Mouse (Mus musculus): ENCODE results near the gene Cpt1a. TPM values are rescaled to one million over a fixed set of nuclear protein-coding genes. Genes with fewer than 3 reads are reported as not detected.

Cpt1a gene
- total RNA-seq, 2 experiments from 2014 or later: 80.3 to 87.5 TPM

DNA sequence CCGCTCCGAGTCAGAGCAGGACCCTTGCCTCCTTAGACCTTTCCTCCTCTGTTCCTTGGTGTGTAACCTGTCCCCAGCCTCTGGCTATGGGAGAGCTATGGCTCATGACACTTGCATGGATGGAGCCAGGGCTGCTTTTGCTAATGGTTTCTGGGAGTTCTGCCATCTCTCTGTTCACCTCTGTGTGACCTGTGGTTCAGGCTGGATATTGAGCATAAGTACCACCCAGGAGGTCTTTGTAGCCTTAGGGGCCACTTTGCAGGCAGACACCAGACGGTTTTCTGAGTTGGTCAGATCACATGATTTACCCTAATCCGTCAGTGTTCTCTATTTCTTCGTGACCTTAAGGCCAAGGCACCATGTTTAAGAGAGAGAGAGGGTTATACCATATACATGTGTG is 34.4 kb downstream of the Cpt1a start:
- DNase-seq: no peak
- intact Hi-C loops (cut with DNase I): no loop called here

DNA sequence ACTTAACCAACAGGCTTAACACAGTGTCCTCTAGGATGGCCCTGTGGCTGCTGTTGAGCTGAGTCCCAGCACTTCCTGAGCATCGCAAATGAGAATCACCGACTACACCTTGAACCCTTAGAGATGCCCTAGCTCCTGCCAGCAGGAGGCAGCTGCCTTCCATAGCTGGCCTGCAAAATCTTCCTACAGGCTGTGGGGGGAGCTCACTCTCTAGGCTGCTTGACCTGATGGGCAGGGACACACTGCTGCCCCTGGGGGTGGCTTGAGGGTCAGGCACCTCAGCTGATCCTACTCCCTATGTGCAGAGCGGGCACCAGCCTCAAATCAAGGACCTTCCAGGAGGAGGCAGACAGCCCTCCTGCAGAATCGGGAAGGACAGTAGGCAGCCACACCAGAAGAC is 35.5 kb downstream of the Cpt1a start:
- no peak for DNase-seq
- intact Hi-C loops (cut with DNase I): no loop called here

DNA sequence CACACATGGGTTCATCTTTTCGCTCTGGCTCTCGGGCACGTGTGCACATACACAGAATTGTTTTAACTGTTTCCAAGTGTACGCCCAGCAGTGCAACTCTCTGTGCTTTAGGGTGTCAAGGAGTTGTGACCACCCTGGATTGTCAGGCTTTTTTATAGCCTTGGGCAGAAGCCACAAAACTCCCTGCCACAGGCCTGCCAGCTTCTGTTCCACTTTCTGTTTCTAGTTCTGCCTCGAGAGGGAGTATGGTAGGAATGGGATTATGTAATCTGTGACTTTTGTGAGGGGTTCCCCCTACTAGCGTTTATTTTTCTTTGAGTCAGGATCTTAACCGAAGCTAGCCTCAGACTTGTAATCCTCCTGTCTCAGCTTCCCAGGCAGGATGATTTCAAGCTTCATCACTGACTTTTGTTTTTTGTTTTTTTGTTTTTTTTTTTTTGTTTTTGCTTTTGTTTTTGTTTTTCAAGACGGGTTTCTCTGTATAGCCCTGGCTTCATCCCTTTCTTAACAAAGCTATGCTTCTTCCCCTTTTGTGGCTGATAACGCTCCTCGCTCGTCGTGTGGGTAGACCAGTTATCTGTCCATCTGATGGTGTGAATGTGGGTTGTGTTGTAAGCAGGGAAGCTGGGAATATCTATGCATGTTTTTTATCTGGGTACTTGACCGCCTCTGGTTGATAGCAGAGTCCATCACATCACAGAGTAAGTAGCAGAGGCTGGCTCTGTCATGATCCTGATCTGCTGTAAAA is 37.9 kb downstream of the Cpt1a start:
- DNase-seq: no peak

DNA sequence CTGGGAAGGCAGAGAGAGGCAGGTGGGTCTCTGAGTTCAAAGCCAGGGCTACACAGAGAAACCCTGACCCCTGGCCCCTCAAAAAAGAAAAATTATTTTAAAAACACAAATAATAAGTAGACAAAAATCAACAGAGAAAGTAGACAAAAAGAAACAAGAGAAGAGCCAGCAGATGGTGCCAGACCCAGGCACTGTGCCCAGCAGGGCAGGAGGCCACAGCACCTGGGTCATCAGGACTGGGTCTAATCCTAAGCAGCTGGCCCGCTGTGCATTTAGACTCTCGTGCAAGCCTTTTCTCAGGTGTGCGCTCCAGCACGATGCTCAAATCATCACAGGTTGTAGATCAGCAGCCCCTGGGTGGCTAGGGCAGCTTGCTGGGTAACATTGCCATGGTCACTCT is 41.4 kb downstream of the Cpt1a start:
- intact Hi-C loops (cut with DNase I): no loop called here

More for the DNA sequence above, 37.9 kb downstream of the Cpt1a start:
- intact Hi-C loops (cut with DNase I): no loop called here

DNA sequence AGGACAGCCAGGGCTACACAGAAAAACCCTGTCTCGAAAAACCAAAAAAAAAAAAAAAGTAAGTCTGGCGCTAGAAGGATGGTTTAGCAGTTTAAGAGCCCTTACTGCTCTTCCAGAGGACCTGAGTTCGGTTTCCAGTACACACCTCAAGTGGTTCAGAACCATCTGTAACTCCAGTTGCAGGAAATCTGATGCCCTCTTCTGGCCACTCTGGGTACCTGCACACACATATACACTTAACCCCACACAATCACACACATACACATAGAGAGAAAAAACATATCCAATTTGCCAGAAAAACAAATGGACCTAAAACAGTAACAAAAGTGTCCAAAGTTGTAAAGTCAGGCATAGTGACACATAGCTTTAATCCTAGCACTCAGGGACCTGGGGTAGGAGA is 43.0 kb downstream of the Cpt1a start:
- intact Hi-C loops (cut with DNase I): no loop called here

More for the DNA sequence above, 41.4 kb downstream of the Cpt1a start:
- DNase-seq: no peak

DNA sequence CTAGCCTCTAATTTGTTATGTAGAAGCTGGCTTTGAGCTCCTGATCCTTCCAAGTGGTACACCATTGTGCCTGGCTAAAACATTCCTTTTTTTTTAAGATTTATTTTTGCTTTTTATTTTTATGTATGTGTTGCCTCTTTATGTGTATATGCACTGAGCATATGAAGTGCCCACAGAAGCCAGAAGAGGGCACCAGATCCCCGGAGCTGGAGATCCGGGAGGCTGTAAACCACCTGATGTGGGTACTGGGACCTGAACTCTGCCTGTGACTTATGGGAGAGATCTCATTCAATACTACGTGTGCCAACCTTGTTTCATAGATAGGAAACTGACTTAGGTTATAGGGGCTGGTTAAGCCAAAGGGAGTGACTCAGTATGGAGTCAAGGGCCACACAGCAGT is 46.1 kb downstream of the Cpt1a start:
- DNase-seq: no peak
- intact Hi-C loops (cut with DNase I): no loop called here

More for the DNA sequence above, 43.0 kb downstream of the Cpt1a start:
- DNase-seq: no peak

DNA sequence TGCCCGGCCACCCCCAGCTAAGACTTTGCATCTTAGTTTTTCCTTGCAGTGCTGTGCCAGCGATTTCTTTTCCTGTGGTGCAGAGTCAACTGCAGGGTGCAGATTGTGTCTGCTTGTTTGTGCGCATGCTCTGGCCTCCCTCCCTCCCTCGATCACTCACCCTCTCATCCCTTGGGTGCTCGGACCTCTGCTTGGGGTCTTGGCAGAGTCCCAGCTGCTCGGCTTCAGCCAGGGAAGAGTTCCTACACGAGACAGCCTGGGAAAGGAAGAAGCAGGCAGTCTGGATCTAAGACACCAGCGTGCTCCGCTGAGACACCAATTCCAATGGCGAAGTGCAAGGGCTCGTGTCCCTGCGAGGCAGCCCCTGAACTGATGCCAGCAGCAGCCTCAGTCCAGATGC is 51.2 kb downstream of the Cpt1a start:
- peak; percentile 55 to 56 for DNase-seq
- intact Hi-C loops (cut with DNase I): no loop called here

DNA sequence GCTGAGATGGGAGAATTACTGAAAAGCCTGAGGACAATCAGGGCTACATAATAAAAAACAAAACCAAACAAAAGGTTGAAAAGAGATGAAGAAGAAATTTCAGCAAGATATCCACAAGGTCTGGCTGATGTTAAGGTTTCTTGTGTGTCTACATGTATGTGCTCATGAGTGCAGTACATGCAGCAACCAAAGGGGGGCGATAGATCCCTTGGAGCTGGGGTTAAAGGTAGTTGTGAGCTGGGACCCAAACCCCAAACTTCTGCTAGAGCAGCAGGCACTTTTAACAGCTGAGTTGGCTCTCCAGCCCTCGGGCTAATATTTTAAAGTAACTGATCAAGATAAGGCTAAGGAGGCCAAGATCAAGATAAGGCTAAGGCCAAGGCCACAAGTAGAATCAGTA is 51.9 kb downstream of the Cpt1a start:
- intact Hi-C loops (cut with DNase I): no loop called here
- DNase-seq: no peak

DNA sequence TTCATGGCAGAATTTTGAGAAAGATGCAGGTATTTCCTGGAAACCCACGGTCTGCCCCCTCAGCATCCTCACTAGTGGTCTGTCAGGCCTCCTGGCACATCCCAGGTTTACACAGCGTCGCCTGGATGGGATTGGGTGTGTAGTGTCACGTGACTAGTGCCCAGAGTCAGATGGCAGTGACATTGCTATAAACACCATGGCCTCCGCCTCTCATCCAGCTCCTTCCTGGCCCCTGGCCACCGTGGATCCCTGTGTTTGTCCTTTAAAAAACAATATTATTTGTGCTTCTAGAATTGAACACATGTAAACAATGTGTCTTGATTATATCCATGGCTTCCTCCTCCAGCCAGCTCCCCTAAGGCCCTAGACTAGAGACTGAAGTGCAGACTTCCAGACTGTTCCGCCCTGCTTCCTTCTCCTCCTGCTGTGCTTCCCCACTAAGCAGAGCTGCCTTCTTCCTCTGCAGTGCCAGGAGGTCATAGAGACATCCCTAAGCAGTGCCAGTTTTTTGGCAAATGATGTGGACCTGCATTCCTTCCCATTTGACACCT is 53.9 kb downstream of the Cpt1a start:
- intact Hi-C loops (cut with DNase I): no loop called here
- no peak for DNase-seq

DNA sequence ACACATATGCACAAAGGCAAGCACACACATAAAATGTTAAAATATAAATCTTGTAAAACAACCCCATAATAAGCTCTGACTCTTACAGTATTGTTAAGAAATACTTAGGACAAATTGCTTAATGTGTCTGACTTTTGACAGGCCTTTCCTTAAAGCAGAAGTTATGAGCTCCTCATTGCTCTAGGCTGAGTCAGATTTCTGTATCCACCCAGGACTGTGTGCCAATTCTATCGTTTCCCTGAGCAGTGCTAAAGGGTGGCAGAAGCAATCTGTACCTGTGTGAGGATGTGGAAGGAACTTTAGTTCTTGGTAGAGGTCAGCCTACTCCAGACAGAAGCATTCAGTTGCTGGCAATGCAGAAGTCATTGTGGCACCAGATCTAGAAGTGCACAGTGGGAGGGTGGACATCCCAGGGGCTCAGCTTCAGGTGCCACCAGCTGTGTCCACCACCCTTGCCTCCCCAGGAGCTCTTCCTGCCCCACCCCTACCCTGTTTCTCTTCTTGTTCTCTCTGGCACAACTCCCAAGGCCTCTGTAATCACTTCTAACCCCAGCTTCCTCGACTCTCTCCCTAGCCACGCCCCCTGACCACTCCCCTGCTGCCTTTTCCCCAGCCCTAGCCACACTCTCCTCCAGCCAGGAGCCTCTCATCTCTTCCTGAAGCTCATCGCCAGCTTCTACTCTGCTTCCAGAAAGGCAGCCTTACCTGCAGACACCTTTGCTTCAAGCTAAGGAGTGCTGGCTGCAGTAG is 55.0 kb downstream of the Cpt1a start:
- intact Hi-C loops (cut with DNase I): no loop called here
- no peak for DNase-seq

DNA sequence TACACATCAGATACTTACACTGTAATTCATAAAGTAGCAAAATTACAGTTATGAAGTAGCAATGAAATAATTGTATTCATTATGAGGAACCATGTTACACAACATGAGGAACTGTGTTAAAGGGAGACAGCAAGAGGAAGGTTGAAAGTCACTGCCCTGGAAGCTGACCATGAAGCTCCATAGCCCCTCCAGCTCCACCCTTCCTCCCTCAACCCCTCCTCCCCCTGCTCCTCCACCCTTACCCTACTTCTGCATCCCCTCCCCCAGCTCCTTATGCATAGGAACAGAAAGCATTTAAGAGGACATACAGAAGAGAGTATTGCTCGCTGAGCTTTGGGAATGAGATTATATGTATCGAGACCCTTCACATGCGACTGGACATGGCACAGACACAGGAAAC is 56.5 kb downstream of the Cpt1a start:
- DNase-seq: no peak
- intact Hi-C loops (cut with DNase I): no loop called here

DNA sequence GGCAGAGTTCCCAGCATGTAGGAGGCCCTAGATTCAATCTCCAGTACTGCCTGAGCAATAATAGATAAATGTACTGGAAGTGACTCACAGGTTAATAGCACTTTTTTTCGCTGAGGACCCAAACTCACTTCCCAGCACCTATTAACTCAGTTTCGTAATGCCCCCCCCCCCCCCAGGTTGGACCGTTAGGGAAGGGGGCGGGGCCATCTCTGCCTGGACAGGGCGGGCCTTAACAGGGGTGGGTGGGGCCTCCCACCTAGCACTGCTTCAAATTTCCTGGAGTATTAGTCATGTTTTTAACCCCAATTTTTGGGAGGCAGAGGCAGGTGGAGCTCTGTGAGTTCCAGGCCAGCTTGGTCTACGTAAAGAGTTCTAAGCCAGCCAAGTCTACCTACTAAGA is 65.9 kb downstream of the Cpt1a start:
- intact Hi-C loops (cut with DNase I): loop anchor here (5.0 kb wide), 1 partner anchor 49 kb away; no protein-coding TSS in a partner anchor
- no peak for DNase-seq

DNA sequence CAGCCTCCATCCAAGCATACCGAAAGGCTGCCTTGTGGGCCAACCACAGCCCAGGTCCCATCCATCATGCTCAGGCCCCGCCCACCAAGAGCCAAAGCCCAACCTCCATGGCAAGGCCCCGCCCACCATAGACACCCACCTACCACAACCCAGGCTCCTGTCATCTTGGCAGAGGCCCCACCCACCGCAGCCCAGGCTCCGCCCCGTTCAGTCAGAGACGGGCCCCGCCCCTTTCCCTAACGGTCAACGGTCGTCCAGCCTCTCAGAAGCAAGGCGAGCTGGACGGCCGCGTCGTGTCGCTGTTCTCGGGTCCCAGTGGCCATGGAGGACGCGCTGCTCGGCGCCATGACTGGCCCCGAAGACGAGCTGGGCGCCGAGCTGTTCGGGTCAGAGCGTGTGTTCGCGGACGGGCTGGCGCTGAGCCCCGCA is 66.5 kb downstream of the Cpt1a start, which contains the start of gene Tesmin:
Tesmin (plus strand) TSS at position 229 of the 429 bp plus-strand sequence.
- intact Hi-C loops (cut with DNase I): loop anchor here (1.0 to 5.0 kb wide), 2 partner anchors 49 to 63 kb away; no protein-coding TSS in a partner anchor
- peak; percentile 79 to 90 for DNase-seq

DNA sequence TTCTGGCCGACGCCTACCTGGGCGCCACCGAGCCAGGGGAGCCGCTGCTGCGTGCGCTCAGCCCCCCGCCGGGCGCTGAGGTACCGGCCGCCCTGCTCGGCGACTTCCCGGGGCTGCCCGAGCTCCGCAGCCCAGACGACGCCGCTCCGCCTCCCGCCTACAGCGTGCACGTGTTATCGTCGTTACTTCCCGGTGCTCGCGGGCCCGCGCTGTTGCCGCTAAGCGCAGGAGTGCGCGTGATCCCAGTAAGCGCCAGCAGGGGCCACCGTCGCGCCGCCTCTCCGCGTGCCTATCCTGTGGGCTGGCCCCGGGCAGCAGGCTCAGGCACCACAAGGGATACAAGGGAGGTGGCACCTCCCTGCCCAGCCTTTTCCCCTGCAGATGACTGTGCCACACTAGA is 67.0 kb downstream of the Cpt1a start:
- intact Hi-C loops (cut with DNase I): loop anchor here (1.0 to 5.0 kb wide), 2 partner anchors 48 to 62 kb away; no protein-coding TSS in a partner anchor
- DNase-seq: peak; percentile 90 to 94

DNA sequence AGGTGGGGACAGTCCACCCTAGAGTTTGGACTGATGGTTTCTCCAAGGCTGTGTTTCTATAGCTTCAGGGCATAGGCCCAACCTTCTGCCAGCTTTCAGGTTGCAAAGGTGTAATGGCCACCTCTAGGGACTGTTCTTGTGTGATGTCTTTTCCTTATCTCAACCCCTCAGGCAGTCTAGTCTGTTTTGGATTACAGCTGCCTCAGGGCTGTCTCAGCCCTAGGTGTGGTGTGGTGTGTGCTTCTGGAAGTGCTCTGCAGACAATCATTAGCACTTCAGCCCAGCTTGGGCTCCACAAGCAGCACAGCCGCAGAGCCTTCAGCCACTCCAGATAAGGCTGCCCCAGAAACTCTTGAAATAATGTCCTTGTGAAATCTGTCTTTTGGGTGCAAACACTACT is 70.2 kb downstream of the Cpt1a start:
- DNase-seq: no peak
- intact Hi-C loops (cut with DNase I): loop anchor here (10.0 kb wide), 1 partner anchor 192 kb away; no protein-coding TSS in a partner anchor

DNA sequence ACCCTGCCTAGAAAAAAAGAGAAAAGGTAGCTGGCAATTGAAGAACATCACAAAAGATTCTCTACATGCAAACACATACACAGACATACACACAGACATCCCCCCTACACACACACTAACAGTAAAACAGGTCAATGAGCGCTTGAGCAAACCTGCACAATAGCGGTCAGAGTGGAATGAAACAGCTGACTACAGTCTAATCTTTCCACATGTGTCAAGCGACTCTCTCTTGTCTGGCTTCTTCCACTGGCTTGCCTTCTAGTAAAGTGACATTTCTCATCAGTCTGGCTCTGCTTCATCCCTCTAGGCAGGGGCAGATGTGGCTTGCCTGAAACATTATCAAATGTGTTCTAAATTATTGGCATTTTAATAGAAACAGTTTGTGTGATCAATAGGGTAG is 72.1 kb downstream of the Cpt1a start:
- DNase-seq: no peak
- intact Hi-C loops (cut with DNase I): loop anchor here (10.0 kb wide), 1 partner anchor 191 kb away; no protein-coding TSS in a partner anchor

DNA sequence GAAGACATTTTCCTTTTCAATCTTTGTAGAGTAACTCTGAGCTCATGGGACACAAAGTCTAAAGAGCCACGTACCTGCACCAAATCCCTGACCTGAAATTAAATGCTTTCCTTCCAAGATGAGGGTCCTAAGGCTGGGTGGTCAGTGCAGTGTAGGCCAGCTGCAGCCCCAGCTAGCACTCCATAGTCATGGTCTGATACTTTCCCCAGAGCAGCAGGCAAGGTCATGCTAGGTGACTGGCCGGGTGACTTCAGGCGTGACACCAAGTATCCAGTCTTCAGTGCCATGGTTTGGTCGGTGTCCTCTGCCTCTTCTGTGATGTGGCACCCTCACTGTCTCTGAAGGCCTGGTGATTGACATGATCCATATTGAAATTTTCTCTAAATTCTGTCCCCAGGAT is 77.9 kb downstream of the Cpt1a start:
- no peak for DNase-seq
- intact Hi-C loops (cut with DNase I): no loop called here

DNA sequence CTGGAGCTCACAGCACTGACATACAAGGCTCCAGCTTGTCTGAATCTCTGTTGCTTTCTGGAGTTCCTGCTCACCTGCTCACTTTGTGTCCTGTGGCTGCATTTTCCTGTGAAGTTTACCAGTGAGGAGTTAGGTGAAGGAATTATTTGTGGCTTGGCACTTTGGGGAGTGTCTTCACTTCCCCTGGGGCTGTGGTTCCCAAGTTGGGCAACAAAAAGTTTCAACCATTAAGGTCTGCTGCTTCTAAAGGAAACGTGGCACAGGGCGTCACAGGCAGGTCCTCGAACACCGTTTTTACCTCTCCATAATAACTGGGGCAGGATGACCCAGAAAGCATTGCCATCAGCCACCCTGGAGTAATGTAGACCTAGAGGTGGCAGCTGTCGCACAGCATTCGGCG is 79.4 kb downstream of the Cpt1a start:
- intact Hi-C loops (cut with DNase I): no loop called here
- DNase-seq: no peak

DNA sequence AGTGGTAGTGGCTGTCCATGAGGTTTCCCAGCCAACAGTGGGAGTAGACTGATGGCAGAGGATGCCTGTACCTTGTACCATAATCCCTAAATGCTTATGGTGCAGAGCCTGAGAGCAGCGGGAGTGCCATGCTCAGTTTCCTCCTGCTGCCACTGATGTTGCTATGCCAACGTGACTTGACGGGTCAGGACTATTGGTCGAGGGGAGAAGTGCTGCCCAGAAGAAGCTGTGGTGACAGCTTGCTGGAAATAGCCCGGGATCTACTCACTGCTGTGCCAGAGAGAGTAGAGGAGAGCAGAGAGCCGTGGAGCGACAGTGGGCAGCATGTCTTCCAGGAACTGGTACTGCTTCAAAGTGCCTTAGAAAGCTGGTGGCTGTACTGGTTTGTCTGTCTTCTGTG is 79.8 kb downstream of the Cpt1a start:
- intact Hi-C loops (cut with DNase I): no loop called here
- DNase-seq: peak in 1 of 2 experiments; percentile 12

DNA sequence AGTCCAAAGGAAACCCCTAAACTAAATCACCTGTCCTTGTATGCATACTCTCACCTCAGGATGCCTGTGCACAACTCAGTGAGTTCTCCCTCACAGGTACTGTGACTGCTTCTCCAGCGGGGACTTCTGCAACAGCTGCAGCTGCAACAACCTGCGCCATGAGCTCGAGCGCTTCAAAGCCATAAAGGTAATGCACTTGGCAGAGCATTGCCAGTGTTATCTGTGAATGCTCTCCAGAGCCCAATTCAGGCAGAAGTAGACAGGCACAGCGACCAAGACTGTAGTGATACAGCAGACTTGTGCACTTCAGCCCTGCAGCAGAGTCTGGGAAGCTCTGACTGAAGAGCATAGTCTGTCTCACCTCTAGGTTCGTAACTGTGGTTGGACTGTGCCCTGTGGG is 80.3 kb downstream of the Cpt1a start:
- intact Hi-C loops (cut with DNase I): no loop called here
- DNase-seq: no peak

DNA sequence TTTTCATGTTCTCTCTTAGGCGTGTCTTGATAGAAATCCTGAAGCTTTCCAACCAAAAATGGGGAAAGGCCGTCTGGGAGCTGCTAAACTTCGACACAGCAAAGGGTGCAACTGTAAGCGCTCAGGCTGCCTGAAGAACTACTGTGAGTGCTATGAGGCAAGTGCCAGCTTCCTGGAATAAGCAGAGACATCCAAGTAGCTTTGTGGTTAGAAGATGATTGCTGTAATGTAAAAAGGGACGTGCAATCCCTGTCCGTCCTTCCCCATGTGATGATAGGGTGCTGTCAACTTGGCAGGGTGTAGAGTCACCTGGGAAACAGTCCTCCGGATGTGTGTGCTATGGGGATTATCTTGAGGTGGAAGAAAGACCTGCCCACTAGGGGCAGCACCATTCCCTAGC is 81.9 kb downstream of the Cpt1a start:
- intact Hi-C loops (cut with DNase I): no loop called here
- no peak for DNase-seq

Data from heart, postnatal 14 days (tissue).